8 mouse cellular contexts compared by ENCODE assay signal in the genomic region with DNA sequence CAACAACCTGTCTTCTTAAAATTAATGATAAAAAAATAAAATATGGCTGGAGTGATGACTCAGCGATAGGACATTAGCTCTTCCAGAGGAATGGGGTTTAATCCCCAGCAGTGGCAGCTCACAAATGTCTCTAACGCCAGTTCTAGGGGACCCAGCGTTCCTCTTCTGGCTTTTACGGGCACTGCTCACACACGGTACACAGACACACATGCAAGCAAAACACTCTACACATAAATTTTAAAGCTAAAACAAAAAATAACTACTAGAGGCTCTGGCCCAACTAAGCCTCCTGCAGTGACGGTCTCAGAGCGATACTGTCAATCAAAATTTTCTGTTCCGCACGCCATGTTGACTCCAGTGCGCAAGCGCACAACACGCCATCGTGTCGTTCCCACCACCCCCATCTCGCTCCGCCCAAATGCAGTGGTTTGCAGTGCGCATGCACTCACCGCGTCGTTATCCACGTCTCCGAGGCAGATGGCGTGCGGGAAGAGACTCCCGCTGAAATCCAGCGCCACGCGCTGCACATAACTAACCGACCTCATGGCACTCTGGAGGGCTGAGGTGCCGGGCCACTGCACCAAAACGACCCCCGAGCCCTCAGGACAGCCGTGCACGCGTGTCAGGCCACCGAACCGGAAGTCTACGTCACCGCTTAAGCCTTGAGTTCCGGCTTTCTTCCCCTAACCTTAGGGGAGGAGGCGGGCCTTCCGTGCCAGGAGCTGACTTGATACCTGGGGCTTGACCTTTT. TPM values are rescaled to one million over a fixed set of nuclear protein-coding genes. Genes with fewer than 3 reads are reported as not detected.
DNase-seq lines count a peak whose midpoint lies in the region; ATAC-seq and TF ChIP-seq lines count a peak whose summit lies in the region.

Gene Itfg2 (minus strand): TSS at position 663 of the 751 bp plus-strand sequence.

- no peak for TF ChIP-seq EP300 in liver, postnatal 0 days (IDR thresholded peaks at IDR 0.05; ENCODE audit: low read depth)

- peak within 1 kb of the TSS; percentile 74 for H3K9ac ChIP-seq in forebrain, embryonic 13.5 days
- H3K9ac ChIP-seq in liver, postnatal 0 days (replicated peaks) = peak within 1 kb of the TSS; percentile 74
- peak within 1 kb of the TSS; percentile 74 for H3K9ac ChIP-seq in neural tube, embryonic 14.5 days (replicated peaks; ENCODE audit: low read depth, low read length)

- H3K27me3 ChIP-seq in E14TG2a.4 (ENCODE audit: insufficient read depth, low read length) = no peaks in the 10 kb centered on the region
- no peaks in the 10 kb centered on the region for H3K27me3 ChIP-seq in forebrain, embryonic 13.5 days
- H3K27me3 ChIP-seq in liver, postnatal 0 days (ENCODE audit: insufficient read depth, low read length) = no peaks in the 10 kb centered on the region
- no peaks in the 10 kb centered on the region for H3K27me3 ChIP-seq in neural tube, embryonic 14.5 days (ENCODE audit: control insufficient read depth, insufficient read depth, low read length)

- intact Hi-C loops in heart, postnatal 10 days (cut with DNase I) = no loop called here

- H3K27ac ChIP-seq in forebrain, embryonic 13.5 days = peak within 1 kb of the TSS; percentile 91
- H3K27ac ChIP-seq in liver, postnatal 0 days (ENCODE audit: low read depth) = peak within 1 kb of the TSS; percentile 91
- H3K27ac ChIP-seq in neural tube, embryonic 14.5 days (ENCODE audit: low read depth, low read length) = peak within 1 kb of the TSS; percentile 99

- peaks cover 46% of the 10 kb centered on the region for H3K4me1 ChIP-seq in E14TG2a.4 (replicated peaks; ENCODE audit: low read depth, low read length)
- H3K4me1 ChIP-seq in forebrain, embryonic 13.5 days = peaks cover 7% of the 10 kb centered on the region
- H3K4me1 ChIP-seq in liver, postnatal 0 days (ENCODE audit: insufficient read depth) = no peaks in the 10 kb centered on the region; the same call in none of the 2 replicates
- H3K4me1 ChIP-seq in neural tube, embryonic 14.5 days (ENCODE audit: control insufficient read depth, insufficient read depth, low read length) = 0 out of 2 replicates have a peak, but pooled peaks cover 3% of the 10 kb centered on the region

- peak; percentile 96 for DNase-seq in c-Kit-positive CD71-positive TER-119-positive erythroid progenitor cells, embryonic 14.5 days (ENCODE audit: low spot score)
- peak; percentile 98 for DNase-seq in heart, postnatal 10 days
- peak; percentile 86 for DNase-seq in large intestine, adult 2 months (ENCODE audit: low read depth, low spot score)
- peak; percentile 96 for DNase-seq in liver, postnatal 0 days
- DNase-seq in testis, postnatal 10 days (ENCODE audit: low spot score) = peak; percentile 96

- H3K4me3 ChIP-seq in E14TG2a.4 (replicated peaks; ENCODE audit: low read length) = peak within 1 kb of the TSS; percentile 87
- H3K4me3 ChIP-seq in forebrain, embryonic 13.5 days = peak within 1 kb of the TSS; percentile 61
- peak within 1 kb of the TSS; percentile 69 for H3K4me3 ChIP-seq in liver, postnatal 0 days (ENCODE audit: low read depth, low read length)
- H3K4me3 ChIP-seq in neural tube, embryonic 14.5 days (ENCODE audit: low read depth, low read length) = peak within 1 kb of the TSS; percentile 58

- 0% methylated on average over 42 of the region's 42 CpGs for WGBS in forebrain, embryonic 13.5 days
- under 1% methylated on average over 42 of the region's 42 CpGs for WGBS in large intestine, adult 2 months
- 0% methylated on average over 42 of the region's 42 CpGs for WGBS in liver, postnatal 0 days (ENCODE audit: insufficient replicate concordance)
- under 1% methylated on average over 42 of the region's 42 CpGs for WGBS in neural tube, embryonic 14.5 days

- H3K36me3 ChIP-seq in E14TG2a.4 (ENCODE audit: insufficient read depth, low read length) = peaks cover 60% of the 10 kb centered on the region
- peaks cover 23% of the 10 kb centered on the region for H3K36me3 ChIP-seq in forebrain, embryonic 13.5 days (ENCODE audit: poor library complexity, severe bottlenecking)
- peaks cover 5% of the 10 kb centered on the region; the same call in 1 of the 2 replicates for H3K36me3 ChIP-seq in liver, postnatal 0 days (replicated peaks; ENCODE audit: insufficient read depth, low read length)
- no peaks in the 10 kb centered on the region for H3K36me3 ChIP-seq in neural tube, embryonic 14.5 days (ENCODE audit: control insufficient read depth, insufficient read depth, low read length)

- H3K4me2 ChIP-seq in forebrain, embryonic 13.5 days = peak within 1 kb of the TSS; percentile 68
- peak within 1 kb of the TSS; percentile 81 for H3K4me2 ChIP-seq in liver, postnatal 0 days (ENCODE audit: low read depth, low read length)
- peak within 1 kb of the TSS; percentile 76 for H3K4me2 ChIP-seq in neural tube, embryonic 14.5 days (ENCODE audit: low read depth, low read length)

- ATAC-seq in forebrain, embryonic 13.5 days = peak; percentile 96
- peak; percentile 98 for ATAC-seq in liver, postnatal 0 days
- ATAC-seq in neural tube, embryonic 14.5 days (ENCODE audit: low read depth) = peak; percentile 96

- H3K9me3 ChIP-seq in E14TG2a.4 (ENCODE audit: low read length) = no peaks in the 10 kb centered on the region
- H3K9me3 ChIP-seq in forebrain, embryonic 13.5 days (replicated peaks) = no peaks in the 10 kb centered on the region
- H3K9me3 ChIP-seq in liver, postnatal 0 days (ENCODE audit: low read length) = no peaks in the 10 kb centered on the region
- H3K9me3 ChIP-seq in neural tube, embryonic 14.5 days (ENCODE audit: control insufficient read depth, low read length) = no peaks in the 10 kb centered on the region

- TF ChIP-seq CTCF in E14TG2a.4 (conservative IDR thresholded peaks at IDR 0.05; ENCODE audit: low read length) = no peak
- TF ChIP-seq CTCF in liver, postnatal 0 days (IDR thresholded peaks at IDR 0.05; ENCODE audit: low read depth) = no peak

RNA-seq across cellular contexts. Expression of gene Itfg2, which starts in this region (rescaled TPM):
- 35.2 and 38.1 TPM in 2 replicates for polyA plus RNA-seq in forebrain, embryonic 13.5 days (2015; fragmentation: Nextera tagmentation; extraction: Ambion mirVana)
- total RNA-seq in heart, postnatal 10 days (2021) = 10 to 100 TPM; 21.5 to 30.8 TPM
- polyA plus RNA-seq in large intestine, adult 2 months (2012; rRNA removed) = 18.7 and 19.3 TPM in 2 replicates
- 5.6 and 7.7 TPM in 2 replicates for polyA plus RNA-seq in liver, postnatal 0 days (2015; fragmentation: Nextera tagmentation; extraction: Ambion mirVana)
- polyA plus RNA-seq in neural tube, embryonic 14.5 days (2014; fragmentation: Nextera tagmentation; extraction: Ambion mirVana) = 42.9 and 45.9 TPM in 2 replicates

Comparison
In these comparisons a context has a peak if more than half of its experiments do, and no peak if none do; other contexts are left out.
1. Peak in every context shown above with its lines: DNase-seq, ATAC-seq, H3K4me3 ChIP-seq and H3K27ac ChIP-seq.